Mouse (Mus musculus) heart, embryonic 10.5 days (tissue): ENCODE measurements around the gene Gng7. TPM values are rescaled to one million over a fixed set of nuclear protein-coding genes. Genes with fewer than 3 reads are reported as not detected.

ENCODE experiments used
- DNase-seq: peaks from one replicate; pipeline ENCODE4 v3.0.0-alpha.2; 2017; ENCODE audit warnings: low spot score
- H3K27ac ChIP-seq: fragments of 300-500 bp; sonication (generic); 2 replicates; pipeline ENCODE4 v1.5.1; 2016; ENCODE audit warnings: mild to moderate bottlenecking
- H3K27me3 ChIP-seq: fragments of 300-500 bp; sonication (generic); 2 replicates; pipeline ENCODE4 v1.6.1; 2016; ENCODE audit warnings: mild to moderate bottlenecking; ENCODE audit not compliant: poor library complexity, insufficient read depth, severe bottlenecking
- H3K36me3 ChIP-seq: fragments of 300-500 bp; sonication (generic); 2 replicates; pipeline ENCODE4 v1.6.1; 2016; ENCODE audit warnings: mild to moderate bottlenecking, moderate library complexity
- H3K4me1 ChIP-seq: fragments of 300-500 bp; sonication (generic); 2 replicates; pipeline ENCODE4 v1.6.1; 2016; ENCODE audit warnings: mild to moderate bottlenecking
- H3K4me3 ChIP-seq: fragments of 300-500 bp; sonication (generic); 2 replicates; pipeline ENCODE4 v1.5.1; 2016; ENCODE audit warnings: mild to moderate bottlenecking, moderate library complexity
- H3K9me3 ChIP-seq: fragments of 300-500 bp; sonication (generic); 2 replicates; pipeline ENCODE4 v1.6.1; 2016; ENCODE audit warnings: mild to moderate bottlenecking, moderate library complexity
- WGBS: fragments of 180-500 bp; shearing (Covaris S2); methylation state at CpG from one replicate; pipeline ENCODE4 v1.1.7; 2016; 5-methylcytosine and 5-hydroxymethylcytosine counted together
- polyA plus RNA-seq: library from polyadenylated mRNA; unstranded; fragments of >200 nt; fragmentation: Nextera tagmentation; extraction: Ambion mirVana; gene quantifications from 2 replicates; pipeline ENCODE4 v1.2.1, GENCODE M21; 2016

Gng7 gene
- polyA plus RNA-seq, 1 experiment from 2014 or later = 2.1 TPM

- Histone ChIP-seq H3K36me3 (no peaks in the 10 kb centered on the region), H3K9me3 (no peaks in the 10 kb centered on the region), H3K4me1 (peaks cover 85% of the 10 kb centered on the region), H3K27ac (peak overlapping the region; percentile 91), H3K4me3 (peak overlapping the region; percentile 53), H3K27me3 (peaks cover 31% of the 10 kb centered on the region)
- peak; percentile 96 for DNase-seq
- WGBS = 20% methylated on average over 8 of the region's 8 CpGs
These were observed 74.3 kb downstream of the Gng7 start for GRCm38 (mm10) chr10:80940320-80940987.

- H3K27me3 ChIP-seq = peaks cover 37% of the 10 kb centered on the region
- 4% methylated on average over 28 of the region's 28 CpGs for whole genome bisulfite sequencing
- peak; percentile 94 for DNase-seq
These were observed 75.1 kb downstream of the Gng7 start for GRCm38 (mm10) chr10:80939671-80940070.

DNA sequence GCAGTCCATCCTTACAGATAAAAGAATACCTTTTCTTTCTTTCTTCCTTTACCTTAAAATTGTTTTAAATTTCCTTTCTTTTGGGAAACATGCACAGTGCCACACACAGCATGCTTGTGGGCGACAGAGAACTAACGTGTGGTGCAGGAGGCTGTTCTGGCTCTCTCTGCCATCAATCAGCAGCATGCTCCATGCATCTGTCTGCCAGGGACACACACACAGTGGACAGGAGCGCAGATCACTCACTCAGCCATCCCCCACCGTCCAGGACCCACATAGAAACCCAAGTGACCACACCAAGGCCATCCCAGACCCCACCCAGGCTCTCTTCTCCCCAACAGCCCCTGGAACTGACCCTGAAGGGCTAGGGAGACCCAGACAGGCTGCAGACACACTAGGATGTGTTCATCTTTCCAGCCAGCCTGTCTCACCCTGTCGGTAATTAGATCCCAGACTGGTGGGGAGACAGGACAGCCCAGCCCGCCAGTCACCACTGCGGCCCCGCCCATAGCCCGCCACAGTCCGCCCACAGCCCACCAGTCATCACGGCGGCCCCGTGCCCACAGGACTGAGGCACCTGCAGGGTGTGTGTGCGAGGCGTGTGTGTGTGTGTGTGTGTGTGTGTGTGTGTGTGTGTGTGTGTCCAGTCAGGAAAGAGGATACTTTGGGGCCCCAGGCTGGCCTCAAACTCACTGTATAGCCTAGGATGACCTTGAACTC is 75.8 kb downstream of the Gng7 start:
- WGBS = 10% methylated on average over 15 of the region's 15 CpGs

More at GRCm38 (mm10) chr10:80939671-80940070, 75.1 kb downstream of the Gng7 start:
- Histone ChIP-seq H3K27ac (peak overlapping the region; percentile 91), H3K4me1 (peaks cover 90% of the 10 kb centered on the region), H3K4me3 (peak overlapping the region; percentile 53), H3K36me3 (no peaks in the 10 kb centered on the region), H3K9me3 (no peaks in the 10 kb centered on the region)

DNA sequence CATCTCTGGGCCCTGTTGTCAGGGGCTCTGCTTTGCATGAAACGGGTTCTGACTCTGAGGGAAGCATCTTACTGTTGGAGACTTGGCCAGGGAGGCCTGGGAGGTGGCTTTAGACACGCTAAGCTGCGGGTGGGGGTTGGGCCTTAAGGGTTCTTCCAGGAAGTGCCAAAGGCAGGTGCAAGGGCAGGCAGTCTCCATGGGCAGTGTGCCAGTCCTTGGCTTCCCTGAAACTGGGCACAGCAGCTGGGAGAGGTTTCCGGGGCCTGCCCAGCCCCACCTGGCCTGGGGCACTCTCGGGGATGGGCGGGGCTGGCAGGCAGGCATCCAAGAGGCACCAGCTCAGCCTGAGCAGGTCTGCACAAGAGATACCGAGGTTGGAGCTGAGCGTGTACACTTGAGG is 77.1 kb downstream of the Gng7 start:
- Histone ChIP-seq H3K4me3 (no peak overlapping the region), H3K27me3 (peaks cover 57% of the 10 kb centered on the region), H3K27ac (peak overlapping the region; percentile 91), H3K4me1 (peaks cover 92% of the 10 kb centered on the region), H3K9me3 (no peaks in the 10 kb centered on the region), H3K36me3 (no peaks in the 10 kb centered on the region)
- 29% methylated on average over 8 of the region's 8 CpGs for WGBS
- DNase-seq = no peak

More for the DNA sequence above, 75.8 kb downstream of the Gng7 start:
- peak; percentile 88 for DNase-seq
- H3K4me3 ChIP-seq = peak overlapping the region; percentile 53
- H3K9me3 ChIP-seq = no peaks in the 10 kb centered on the region
- H3K4me1 ChIP-seq = peaks cover 92% of the 10 kb centered on the region
- H3K27ac ChIP-seq = peak overlapping the region; percentile 91
- H3K27me3 ChIP-seq = peaks cover 43% of the 10 kb centered on the region
- H3K36me3 ChIP-seq = no peaks in the 10 kb centered on the region

- peaks cover 96% of the 10 kb centered on the region for H3K4me1 ChIP-seq
- WGBS = 13% methylated on average over 6 of the region's 6 CpGs
- no peak for DNase-seq
- H3K27ac ChIP-seq = peak overlapping the region; percentile 91
- H3K9me3 ChIP-seq = no peaks in the 10 kb centered on the region
- peak overlapping the region; percentile 61 for H3K4me3 ChIP-seq
- no peaks in the 10 kb centered on the region for H3K36me3 ChIP-seq
- peaks cover 65% of the 10 kb centered on the region for H3K27me3 ChIP-seq
These were observed 78.0 kb downstream of the Gng7 start for GRCm38 (mm10) chr10:80936810-80937164.

DNA sequence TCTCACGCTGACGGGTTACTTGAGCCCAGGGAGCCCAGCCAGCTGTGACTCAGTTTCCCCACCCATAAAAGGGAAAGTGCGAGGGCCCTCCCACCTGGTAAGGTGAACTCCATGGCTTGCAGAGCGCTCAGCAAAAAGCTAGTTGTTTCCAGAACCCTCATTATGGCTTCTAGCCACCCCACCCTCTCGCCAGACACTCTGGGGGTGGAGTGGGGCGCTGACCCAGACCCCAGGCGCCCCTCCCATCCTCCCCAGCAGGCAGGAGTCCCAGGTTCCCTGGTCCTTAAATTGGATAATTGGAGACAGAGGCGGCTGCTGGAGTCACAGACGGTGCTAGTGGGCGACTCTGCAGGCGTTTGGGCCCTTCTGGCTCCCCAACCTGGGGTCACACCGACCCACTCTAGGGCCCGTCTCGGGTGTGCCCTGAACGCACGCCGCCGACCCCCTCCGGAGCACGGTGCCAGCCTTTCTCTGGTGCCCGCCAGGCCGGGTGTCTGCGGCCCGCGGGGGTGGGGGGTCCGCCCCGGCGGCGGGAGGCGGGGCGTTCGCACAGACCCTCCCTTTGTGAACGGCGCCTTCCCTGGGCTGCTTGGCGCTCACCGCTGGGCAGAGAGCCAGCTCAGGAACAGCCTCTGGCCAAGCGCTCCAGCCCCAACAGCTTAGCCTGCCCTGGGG is 78.5 kb downstream of the Gng7 start:
- Histone ChIP-seq H3K4me3 (peak overlapping the region; percentile 61), H3K4me1 (peaks cover 96% of the 10 kb centered on the region), H3K9me3 (no peaks in the 10 kb centered on the region), H3K36me3 (no peaks in the 10 kb centered on the region), H3K27me3 (peaks cover 71% of the 10 kb centered on the region), H3K27ac (peak overlapping the region; percentile 91)
- peak; percentile 86 for DNase-seq
- WGBS = 1% methylated on average over 37 of the region's 37 CpGs

- peaks cover 76% of the 10 kb centered on the region for H3K27me3 ChIP-seq
- 8% methylated on average over 17 of the region's 17 CpGs for WGBS
- peaks cover 96% of the 10 kb centered on the region for H3K4me1 ChIP-seq
- peak overlapping the region; percentile 61 for H3K4me3 ChIP-seq
- DNase-seq = no peak
- H3K36me3 ChIP-seq = no peaks in the 10 kb centered on the region
- peak overlapping the region; percentile 91 for H3K27ac ChIP-seq
- H3K9me3 ChIP-seq = no peaks in the 10 kb centered on the region
These were observed 79.0 kb downstream of the Gng7 start for GRCm38 (mm10) chr10:80935698-80936097.

DNA sequence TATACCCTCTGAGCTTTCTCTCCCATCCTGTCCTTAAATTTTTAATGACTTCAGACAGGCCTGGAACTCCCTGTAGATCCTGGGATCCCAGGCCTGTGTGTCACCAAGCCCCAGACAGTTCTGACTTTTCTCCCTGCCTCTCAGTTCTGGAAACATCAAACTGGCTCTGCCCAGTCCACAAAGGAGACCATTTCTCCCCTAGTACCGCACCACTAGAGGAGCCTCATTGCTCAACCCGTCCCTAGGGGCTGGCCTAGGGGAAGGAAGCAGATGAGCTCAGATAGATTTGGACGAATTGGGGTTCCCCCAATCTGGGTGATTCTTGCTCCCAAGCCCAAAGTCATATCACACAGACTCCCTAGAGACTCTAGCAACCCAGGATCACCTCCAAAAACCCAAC is 79.5 kb downstream of the Gng7 start:
- Histone ChIP-seq H3K4me3 (peak overlapping the region; percentile 61; the same call in 1 of the 2 replicates), H3K4me1 (peaks cover 96% of the 10 kb centered on the region), H3K9me3 (no peaks in the 10 kb centered on the region), H3K27ac (peak overlapping the region; percentile 91), H3K36me3 (no peaks in the 10 kb centered on the region), H3K27me3 (peaks cover 80% of the 10 kb centered on the region)
- 17% methylated on average over 3 of the region's 3 CpGs for WGBS
- DNase-seq = no peak

GRCm38 (mm10) chr10:80934136-80934985 is 80.4 kb downstream of the Gng7 start:
- Histone ChIP-seq H3K27ac (0 out of 2 replicates have a peak overlapping the region, but pooled peaks have one; percentile 31), H3K4me3 (no peak overlapping the region), H3K9me3 (no peaks in the 10 kb centered on the region), H3K4me1 (peaks cover 93% of the 10 kb centered on the region), H3K36me3 (no peaks in the 10 kb centered on the region), H3K27me3 (peaks cover 80% of the 10 kb centered on the region)
- DNase-seq = no peak
- WGBS = 50% methylated on average over 14 of the region's 14 CpGs

DNA sequence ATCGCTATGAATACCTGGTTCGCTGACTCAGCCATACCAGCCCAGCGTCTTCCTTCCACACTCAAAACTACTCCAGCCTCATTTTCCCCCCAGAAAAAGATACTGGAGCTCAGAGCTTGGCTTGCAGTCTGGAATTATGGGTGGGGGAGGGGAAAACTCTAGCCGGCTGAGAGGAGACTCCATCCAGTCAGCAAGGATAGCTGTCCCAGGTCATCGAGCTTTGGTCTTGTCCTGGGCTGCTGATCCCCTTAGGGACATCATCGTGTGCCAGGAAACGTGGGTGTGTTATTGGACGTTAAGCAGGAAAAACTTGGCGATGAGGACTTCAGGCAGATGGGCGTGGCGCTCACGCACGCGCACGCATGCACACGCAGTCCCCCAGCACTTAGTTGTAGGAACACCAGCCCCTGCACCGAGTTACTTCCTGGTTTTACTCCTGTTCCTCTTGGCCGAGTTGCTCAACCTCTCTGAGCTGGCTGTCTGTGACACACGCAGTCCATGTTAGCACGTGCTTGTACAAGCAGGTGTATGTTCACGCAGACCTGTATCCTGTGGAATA is 81.2 kb downstream of the Gng7 start:
- Histone ChIP-seq H3K27ac (peak overlapping the region; percentile 84), H3K27me3 (peaks cover 79% of the 10 kb centered on the region), H3K36me3 (no peaks in the 10 kb centered on the region), H3K9me3 (no peaks in the 10 kb centered on the region), H3K4me3 (peak overlapping the region; percentile 74), H3K4me1 (peaks cover 93% of the 10 kb centered on the region)
- WGBS = 4% methylated on average over 21 of the region's 21 CpGs
- DNase-seq = no peak

- H3K4me3 ChIP-seq = peak overlapping the region; percentile 74
- no peak for DNase-seq
- H3K27ac ChIP-seq = peak overlapping the region; percentile 84
- WGBS = 1% methylated on average over 17 of the region's 17 CpGs
- peaks cover 87% of the 10 kb centered on the region for H3K4me1 ChIP-seq
- H3K9me3 ChIP-seq = no peaks in the 10 kb centered on the region
- H3K36me3 ChIP-seq = no peaks in the 10 kb centered on the region
- peaks cover 72% of the 10 kb centered on the region for H3K27me3 ChIP-seq
These were observed 81.9 kb downstream of the Gng7 start for GRCm38 (mm10) chr10:80932700-80933420.
